Mouse (Mus musculus) heart, adult 2 months (tissue): ENCODE data around the gene Olfr1496. TPM values are rescaled to one million over a fixed set of nuclear protein-coding genes. Genes with fewer than 3 reads are reported as not detected.

Experiments used
- DNase-seq, 2 experiments: peaks; one replicate each; pipeline ENCODE4 v3.0.0; 2021
- H3K27ac ChIP-seq: fragments of 200-600 bp; 2 replicates; pipeline ENCODE4 v1.8.1; 2022
- H3K27me3 ChIP-seq: fragments of 200-500 bp; 2 replicates; pipeline ENCODE4 v1.6.1; 2012; ENCODE audit warnings: mild to moderate bottlenecking, low read length, inconsistent platforms, mixed read lengths; ENCODE audit not compliant: control insufficient read depth, insufficient read depth
- H3K36me3 ChIP-seq: fragments of 200-500 bp; 2 replicates; pipeline ENCODE4 v1.6.1; 2012; ENCODE audit warnings: low read length, inconsistent platforms; ENCODE audit not compliant: control insufficient read depth, insufficient read depth
- H3K4me1 ChIP-seq: fragments of 200-500 bp; 2 replicates; pipeline ENCODE4 v1.6.1; 2011; ENCODE audit warnings: low read length; ENCODE audit not compliant: control insufficient read depth, insufficient read depth
- H3K4me3 ChIP-seq: fragments of 200-600 bp; 2 replicates; pipeline ENCODE4 v1.8.1; 2022
- H3K79me2 ChIP-seq: fragments of 200-500 bp; replicated peaks from 2 replicates; pipeline ENCODE4 v1.6.1; 2012; ENCODE audit warnings: mild to moderate bottlenecking, inconsistent platforms, low read length, moderate library complexity, mixed read lengths; ENCODE audit not compliant: control insufficient read depth, insufficient read depth
- H3K9ac ChIP-seq: fragments of 200-500 bp; 2 replicates; pipeline ENCODE4 v1.6.1; 2012; ENCODE audit warnings: low read depth, mild to moderate bottlenecking, control low read depth, inconsistent platforms, low read length, mixed read lengths
- CTCF ChIP-seq: fragments of 200-600 bp; IDR thresholded peaks from 2 replicates; pipeline ENCODE4 v1.8.1; 2022; ENCODE audit warnings: antibody characterized with exemption, mild to moderate bottlenecking, moderate library complexity
- EP300 ChIP-seq: fragments of 200-500 bp; IDR thresholded peaks from 2 replicates; pipeline ENCODE4 v1.6.1; 2011; ENCODE audit warnings: low read depth, low read length, control low read depth; ENCODE audit not compliant: insufficient read depth
- POLR2A ChIP-seq: fragments of 200-500 bp; IDR thresholded peaks from 2 replicates; pipeline ENCODE4 v1.6.1; 2011; ENCODE audit warnings: mild to moderate bottlenecking, low read depth, low read length, control low read depth; ENCODE audit not compliant: insufficient read depth
- WGBS: fragments of 180-500 bp; shearing (Covaris S2); methylation state at CpG from one replicate; pipeline ENCODE4 v1.1.7; 2018; 5-methylcytosine and 5-hydroxymethylcytosine counted together
- intact Hi-C: fragments of 180-260 bp; cut with DNase I; formaldehyde crosslinking; loops from one replicate; pipeline ENCODE4 v1.15.1; 2025
- polyA plus RNA-seq: library from polyadenylated mRNA; depleted of rRNA; stranded (reverse); fragments of >200 nt; gene quantifications from 2 replicates; pipeline ENCODE4 v1.2.3, GENCODE M21; 2012; rRNA removed
- total RNA-seq, 2 experiments: library from RNA; stranded (reverse); gene quantifications; 2 replicates each; pipeline ENCODE4 v1.2.3; 2021

The Olfr1496 gene
- total and polyA plus RNA-seq, 3 experiments: not detected

DNA sequence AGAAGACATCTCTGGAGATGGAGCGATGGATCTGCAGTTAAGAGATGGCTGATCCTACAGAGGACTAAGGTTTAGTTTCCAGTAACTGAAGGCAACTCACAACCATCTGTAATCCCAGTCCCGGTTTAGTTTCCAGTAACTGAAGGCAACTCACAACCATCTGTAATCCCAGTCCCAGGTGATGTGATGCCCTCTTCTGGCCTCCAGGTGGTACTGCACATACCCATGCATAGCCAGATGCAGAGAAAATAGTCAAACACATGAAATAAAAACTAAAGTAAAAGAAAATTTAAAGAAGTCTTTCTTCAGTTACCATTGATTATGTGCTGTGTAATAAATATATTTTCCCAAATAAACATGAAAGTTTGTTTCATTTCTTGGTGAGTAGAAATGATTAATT lies 35.1 kb downstream of the Olfr1496 start:
- no peaks in the 10 kb centered on the region for H3K27me3 ChIP-seq
- H3K4me1 ChIP-seq: no peaks in the 10 kb centered on the region
- TF ChIP-seq EP300: no peak
- TF ChIP-seq CTCF: peak; percentile 33
- 55% methylated on average over 2 of the region's 2 CpGs for WGBS
- no peaks in the 10 kb centered on the region for H3K79me2 ChIP-seq
- H3K27ac ChIP-seq: no peak overlapping the region
- intact Hi-C loops: no loop called here
- no peak overlapping the region for H3K4me3 ChIP-seq
- no peak for DNase-seq
- H3K36me3 ChIP-seq: no peaks in the 10 kb centered on the region
- no peak overlapping the region for H3K9ac ChIP-seq

GRCm38 (mm10) chr19:13818827-13819226 lies 41.1 kb downstream of the Olfr1496 start:
- Histone ChIP-seq H3K27ac (no peak overlapping the region), H3K4me1 (no peaks in the 10 kb centered on the region), H3K36me3 (no peaks in the 10 kb centered on the region), H3K9ac (no peak overlapping the region), H3K79me2 (no peaks in the 10 kb centered on the region), H3K4me3 (no peak overlapping the region), H3K27me3 (no peaks in the 10 kb centered on the region)
- no peak for DNase-seq
- WGBS: 21% methylated on average over 5 of the region's 5 CpGs
- intact Hi-C loops: no loop called here
- no peak for TF ChIP-seq EP300
- peak; percentile 25 for TF ChIP-seq CTCF

DNA sequence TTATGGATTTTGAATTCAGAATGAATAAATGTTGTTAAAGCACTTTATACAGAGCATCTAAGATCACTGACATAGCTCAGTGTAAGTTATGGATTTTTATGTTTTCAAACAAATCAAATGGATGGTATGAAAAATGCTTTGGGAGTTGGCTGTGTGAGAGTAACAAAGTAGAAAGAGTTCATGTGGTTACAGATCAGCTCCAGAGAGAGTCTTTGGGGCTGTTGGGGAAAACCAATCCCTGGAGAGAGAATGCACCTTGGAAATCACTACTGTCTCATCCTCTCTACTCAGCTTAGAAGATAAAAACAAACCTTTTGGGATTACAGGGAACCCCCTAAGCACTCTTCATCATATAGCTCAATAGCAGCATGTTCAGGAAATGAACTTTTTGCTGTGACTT lies 41.7 kb downstream of the Olfr1496 start, which contains the start of gene Olfr1499:
Gene Olfr1499 (minus strand): TSS at position 101 of the 400 bp plus-strand sequence.
- intact Hi-C loops: no loop called here
- Histone ChIP-seq H3K4me1 (no peaks in the 10 kb centered on the region), H3K36me3 (no peaks in the 10 kb centered on the region), H3K79me2 (no peaks in the 10 kb centered on the region), H3K27me3 (no peaks in the 10 kb centered on the region), H3K4me3 (no peak within 1 kb of the TSS), H3K27ac (no peak within 1 kb of the TSS), H3K9ac (no peak within 1 kb of the TSS)
- TF ChIP-seq POLR2A: no peak
- TF ChIP-seq EP300: no peak
- TF ChIP-seq CTCF: no peak
- no peak for DNase-seq

GRCm38 (mm10) chr19:13820847-13821246 lies 43.2 kb downstream of the Olfr1496 start:
- Histone ChIP-seq H3K79me2 (no peaks in the 10 kb centered on the region), H3K27me3 (no peaks in the 10 kb centered on the region), H3K4me3 (no peak overlapping the region), H3K9ac (no peak overlapping the region), H3K27ac (no peak overlapping the region), H3K36me3 (no peaks in the 10 kb centered on the region), H3K4me1 (no peaks in the 10 kb centered on the region)
- 35% methylated on average over 5 of the region's 5 CpGs for WGBS
- TF ChIP-seq CTCF (no peak), POLR2A (no peak), EP300 (no peak)
- DNase-seq: no peak
- intact Hi-C loops: no loop called here

DNA sequence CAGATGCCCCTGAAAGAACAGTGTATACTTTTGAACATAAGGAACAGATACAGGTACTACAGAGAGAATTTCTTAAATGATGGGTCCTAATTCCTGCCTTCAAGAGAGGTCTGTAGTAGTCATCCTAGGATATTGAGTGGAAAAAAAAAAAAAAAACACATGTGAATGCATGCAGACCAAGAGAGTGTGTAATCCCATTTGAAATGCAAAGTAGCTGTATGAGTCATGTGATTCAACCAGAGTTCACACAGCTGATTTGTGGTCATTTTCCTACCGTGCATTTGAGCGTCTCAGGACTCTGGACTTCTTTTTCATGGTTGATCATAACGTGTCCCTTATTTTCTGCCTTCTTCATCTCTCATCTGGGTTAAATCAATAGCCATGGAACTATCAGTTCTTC lies 50.8 kb downstream of the Olfr1496 start:
- Histone ChIP-seq H3K4me3 (no peak overlapping the region), H3K9ac (no peak overlapping the region), H3K36me3 (no peaks in the 10 kb centered on the region), H3K79me2 (no peaks in the 10 kb centered on the region), H3K27ac (no peak overlapping the region), H3K27me3 (no peaks in the 10 kb centered on the region), H3K4me1 (no peaks in the 10 kb centered on the region)
- no peak for DNase-seq
- TF ChIP-seq POLR2A (no peak), EP300 (no peak), CTCF (no peak)
- 73% methylated on average over 3 of the region's 3 CpGs for WGBS
- intact Hi-C loops: no loop called here

DNA sequence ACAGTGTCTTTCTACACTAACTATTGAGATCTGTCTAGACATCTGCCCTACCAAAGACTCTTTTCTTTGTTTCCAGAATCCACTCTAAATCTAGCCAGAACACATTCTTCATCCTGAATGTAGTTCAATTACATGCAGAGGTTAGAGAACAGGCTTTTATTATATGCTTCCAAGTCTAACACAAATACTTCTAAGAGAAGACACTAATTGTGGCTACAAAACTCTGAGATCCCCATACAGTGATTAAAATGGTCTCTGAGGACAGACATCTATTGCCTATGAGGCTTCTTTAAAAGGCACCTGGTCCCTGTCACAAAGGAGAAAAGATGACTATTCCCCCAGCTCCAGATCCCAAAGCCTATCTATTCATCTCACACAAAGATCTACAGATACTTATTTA lies 52.7 kb downstream of the Olfr1496 start, which contains the start of gene Olfr1500:
Gene Olfr1500 (minus strand): TSS at position 101 of the 400 bp plus-strand sequence.
- Histone ChIP-seq H3K9ac (no peak within 1 kb of the TSS), H3K4me3 (no peak within 1 kb of the TSS), H3K27me3 (no peaks in the 10 kb centered on the region), H3K79me2 (no peaks in the 10 kb centered on the region), H3K27ac (no peak within 1 kb of the TSS), H3K36me3 (no peaks in the 10 kb centered on the region), H3K4me1 (no peaks in the 10 kb centered on the region)
- DNase-seq: no peak
- intact Hi-C loops: no loop called here
- TF ChIP-seq EP300 (no peak), CTCF (no peak), POLR2A (no peak)

Other genes starting within 250 kb of the Olfr1496 start
- not detected for gene Olfr1480, start 250.0 kb upstream of the Olfr1496 start, total RNA-seq
- not detected in 2 replicates for gene Olfr1480, start 250.0 kb upstream of the Olfr1496 start, polyA plus RNA-seq
- gene Olfr1484, start 194.4 kb upstream of the Olfr1496 start, total RNA-seq: not detected
- not detected in 2 replicates for gene Olfr1484, start 194.4 kb upstream of the Olfr1496 start, polyA plus RNA-seq
- gene Olfr1487, start 160.5 kb upstream of the Olfr1496 start, total RNA-seq: not detected
- not detected in 2 replicates for gene Olfr1487, start 160.5 kb upstream of the Olfr1496 start, polyA plus RNA-seq
- not detected for gene Olfr1489, start 146.3 kb upstream of the Olfr1496 start, total RNA-seq
- gene Olfr1489, start 146.3 kb upstream of the Olfr1496 start, polyA plus RNA-seq: not detected in 2 replicates
- gene Olfr1490, start 126.8 kb upstream of the Olfr1496 start, total RNA-seq: not detected
- not detected in 2 replicates for gene Olfr1490, start 126.8 kb upstream of the Olfr1496 start, polyA plus RNA-seq
- gene Olfr1491, start 80.6 kb upstream of the Olfr1496 start, total RNA-seq: not detected
- not detected in 2 replicates for gene Olfr1491, start 80.6 kb upstream of the Olfr1496 start, polyA plus RNA-seq
- gene Olfr1493-ps1, start 54.6 kb upstream of the Olfr1496 start, total RNA-seq: not detected
- gene Olfr1493-ps1, start 54.6 kb upstream of the Olfr1496 start, polyA plus RNA-seq: not detected in 2 replicates
- gene Olfr1494, start 38.1 kb upstream of the Olfr1496 start, total RNA-seq: not detected
- gene Olfr1494, start 38.1 kb upstream of the Olfr1496 start, polyA plus RNA-seq: not detected in 2 replicates
- gene Olfr1495, start 13.3 kb upstream of the Olfr1496 start, total RNA-seq: not detected
- not detected in 2 replicates for gene Olfr1495, start 13.3 kb upstream of the Olfr1496 start, polyA plus RNA-seq
- not detected for gene Olfr1497, start 20.3 kb downstream of the Olfr1496 start, total RNA-seq
- gene Olfr1497, start 20.3 kb downstream of the Olfr1496 start, polyA plus RNA-seq: not detected in 2 replicates
- not detected for gene Olfr1499, start 41.6 kb downstream of the Olfr1496 start, total RNA-seq
- not detected in 2 replicates for gene Olfr1499, start 41.6 kb downstream of the Olfr1496 start, polyA plus RNA-seq
- gene Olfr1500, start 52.6 kb downstream of the Olfr1496 start, total RNA-seq: not detected
- not detected in 2 replicates for gene Olfr1500, start 52.6 kb downstream of the Olfr1496 start, polyA plus RNA-seq
- gene Olfr1501, start 72.8 kb downstream of the Olfr1496 start, total RNA-seq: not detected
- gene Olfr1501, start 72.8 kb downstream of the Olfr1496 start, polyA plus RNA-seq: not detected in 2 replicates
- gene Olfr1502, start 83.9 kb downstream of the Olfr1496 start, total RNA-seq: not detected
- gene Olfr1502, start 83.9 kb downstream of the Olfr1496 start, polyA plus RNA-seq: not detected in 2 replicates
- not detected for gene Olfr1504, start 120.0 kb downstream of the Olfr1496 start, total RNA-seq
- gene Olfr1504, start 120.0 kb downstream of the Olfr1496 start, polyA plus RNA-seq: not detected in 2 replicates
- gene Olfr1505, start 135.7 kb downstream of the Olfr1496 start, total RNA-seq: not detected
- gene Olfr1505, start 135.7 kb downstream of the Olfr1496 start, polyA plus RNA-seq: not detected in 2 replicates